Mouse (Mus musculus): ENCODE results near the gene Cdca5.
"Not testable (repeated sequence)": the region's sequence is repeated elsewhere in the genome, so short reads cannot be mapped to it uniquely, and the experiment has no call there.

Cdca5 gene

DNA sequence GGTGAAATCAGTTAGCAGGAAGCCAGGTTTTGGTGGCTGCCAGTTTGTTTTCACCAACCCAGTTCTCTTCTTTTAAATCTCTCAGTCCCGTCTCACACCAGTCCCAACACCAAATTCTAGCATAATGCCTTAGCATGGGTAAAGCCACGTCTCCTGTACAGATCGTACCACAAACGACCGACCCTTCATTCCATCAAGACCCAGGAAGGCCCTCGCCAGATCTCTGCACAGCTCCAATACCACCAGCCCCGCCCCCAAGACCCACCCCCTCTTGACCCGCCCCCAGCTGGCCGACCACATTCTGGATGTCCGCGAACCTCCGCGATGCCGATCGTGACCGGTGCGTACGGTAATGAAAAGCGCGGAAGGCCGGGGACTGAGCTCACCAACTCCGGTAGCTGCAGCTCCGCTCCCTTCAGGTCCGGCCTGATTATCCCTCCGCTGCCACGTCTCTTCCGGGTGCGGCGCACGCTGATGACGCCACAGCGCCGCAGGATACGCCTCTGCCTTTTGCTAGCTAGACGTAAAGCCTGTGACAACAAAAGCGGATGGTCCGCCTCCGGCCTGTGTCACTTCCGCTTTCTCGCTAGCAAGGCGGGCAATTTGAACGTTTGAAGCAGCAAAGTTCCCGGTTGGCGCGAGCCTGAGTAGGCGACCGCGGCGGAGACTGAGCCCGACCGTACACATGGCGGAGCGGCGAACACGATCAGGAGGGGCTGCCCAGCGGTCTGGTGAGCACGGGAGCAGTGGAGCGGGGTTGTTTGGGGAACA is at the start of gene Cdca5, which contains the start of gene Zfpl1:
Cdca5 (plus strand) TSS at position 506 of the 771 bp plus-strand sequence.
Zfpl1 (minus strand) TSS at position 479 of the 771 bp plus-strand sequence.
- in situ Hi-C loops (cut with MboI), result no loop called here

DNA sequence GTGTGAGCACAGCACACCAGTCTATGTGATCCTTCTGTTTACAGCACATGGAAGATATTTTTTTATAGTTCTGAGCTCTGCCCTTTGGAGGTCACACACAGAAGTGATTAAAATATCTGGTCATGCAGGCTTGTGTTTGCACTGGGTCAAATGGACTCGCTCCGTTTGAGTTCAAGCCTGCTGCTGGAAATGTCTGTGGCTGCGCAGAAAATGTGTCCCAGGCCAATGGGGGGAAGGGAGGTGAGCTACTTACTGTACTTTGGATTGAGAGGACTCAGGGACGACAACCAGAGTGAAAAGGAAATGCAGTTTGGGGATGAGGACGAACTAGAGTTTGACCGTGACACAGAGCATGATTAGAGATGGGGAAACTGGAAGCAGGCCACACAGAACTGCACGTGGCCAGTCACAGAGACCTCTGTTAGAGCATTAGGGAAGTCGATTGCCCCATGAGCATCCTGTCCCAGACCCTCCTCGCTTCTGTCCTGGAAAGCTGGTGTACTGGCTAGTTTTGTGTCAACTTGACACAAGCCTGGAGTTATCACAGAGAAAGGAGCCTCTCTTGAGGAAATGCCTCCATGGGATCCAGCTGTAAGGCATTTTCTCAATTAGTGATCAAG is 48.7 kb upstream of the Cdca5 start:
- in situ Hi-C loops (cut with MboI), result no loop called here

GRCm38 (mm10) chr19:6037695-6038094 is 47.1 kb upstream of the Cdca5 start:
- in situ Hi-C loops (cut with MboI), result no loop called here

DNA sequence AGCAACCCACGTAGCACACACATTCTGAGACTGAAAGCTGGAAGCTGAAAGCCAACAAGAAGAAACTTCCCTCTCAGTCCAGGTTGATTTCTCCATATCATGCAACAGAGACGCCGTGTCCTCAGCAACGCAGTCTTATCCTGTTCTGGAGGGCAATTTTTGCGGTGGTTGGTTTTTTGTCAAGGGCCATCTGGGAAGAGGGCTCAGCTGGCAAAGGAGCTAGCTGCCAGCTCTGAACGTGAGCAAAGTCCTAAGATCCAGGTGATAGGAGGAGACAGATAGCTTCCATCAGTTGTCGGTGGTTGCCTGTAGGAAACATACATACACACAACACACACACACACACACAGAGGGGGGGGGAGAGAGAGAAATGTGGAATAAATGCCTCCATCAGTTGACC is 46.5 kb upstream of the Cdca5 start:
- in situ Hi-C loops (cut with MboI), result no loop called here

DNA sequence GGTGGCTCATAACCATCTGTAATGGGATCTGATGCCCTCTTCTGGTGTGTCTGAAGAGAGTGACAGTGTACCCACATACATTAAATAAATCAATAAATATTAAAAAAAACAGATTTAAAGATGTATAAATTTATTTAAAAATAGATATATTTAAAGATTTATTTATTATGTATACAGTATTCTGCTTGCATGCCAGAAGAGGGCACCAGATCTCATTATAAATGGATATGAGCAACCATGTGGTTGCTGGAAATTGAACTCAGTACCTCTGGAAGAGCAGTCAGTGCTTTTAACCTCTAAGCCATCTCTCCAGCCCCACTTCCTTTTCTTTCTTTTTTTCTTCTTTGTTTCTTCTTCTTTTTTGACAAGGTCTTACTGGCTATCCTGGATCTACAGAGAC is 44.8 kb upstream of the Cdca5 start:
- in situ Hi-C loops (cut with MboI), result no loop called here

GRCm38 (mm10) chr19:6042293-6042692 is 42.5 kb upstream of the Cdca5 start:
- in situ Hi-C loops (cut with MboI), result no loop called here

- in situ Hi-C loops (cut with MboI), result not testable (repeated sequence)
Measured at GRCm38 (mm10) chr19:6044102-6044501, 40.7 kb upstream of the Cdca5 start.

DNA sequence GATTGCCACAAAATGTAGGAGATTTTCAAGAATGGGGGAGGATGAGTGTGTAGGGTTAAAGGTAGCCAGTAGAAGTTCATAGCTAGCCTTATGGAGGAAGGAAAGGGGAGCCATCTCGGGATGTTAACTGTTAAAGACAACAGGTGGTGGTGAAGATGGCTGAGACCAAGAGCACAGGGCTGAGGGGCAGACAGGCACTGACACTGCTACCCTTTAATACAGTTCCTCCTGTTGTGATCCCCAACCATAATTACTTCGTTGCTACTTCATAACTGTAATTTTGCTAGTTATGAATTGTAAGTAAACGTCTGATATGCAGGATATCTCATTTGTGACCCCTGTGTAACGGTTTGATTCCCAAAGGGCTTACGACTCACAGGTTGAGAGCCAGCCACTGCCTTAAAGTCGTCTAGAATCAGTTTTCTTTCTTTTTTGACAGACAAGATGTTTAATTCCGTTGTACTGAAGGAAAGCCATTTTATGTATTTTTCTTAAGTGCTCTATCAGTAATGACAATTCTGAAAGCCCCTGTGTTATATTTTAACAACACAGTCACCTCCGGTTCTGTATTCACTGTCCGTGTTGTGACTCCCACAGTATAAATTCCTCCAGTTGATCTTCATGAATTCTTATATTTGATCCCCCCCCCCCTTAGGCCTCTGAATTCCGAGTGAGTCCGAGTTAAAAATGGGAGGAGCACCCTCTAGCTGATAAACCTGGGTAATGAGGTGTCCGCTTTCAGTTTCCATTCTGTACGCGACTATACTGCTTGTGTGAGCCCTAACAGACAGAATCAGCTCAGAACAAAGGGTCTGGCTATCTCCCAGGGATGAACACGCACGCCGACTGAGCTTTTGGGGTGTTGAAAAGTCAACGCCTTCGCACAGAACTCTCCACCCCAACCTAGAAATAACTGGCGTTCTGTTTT is 39.2 kb upstream of the Cdca5 start:
- in situ Hi-C loops (cut with MboI), result no loop called here

DNA sequence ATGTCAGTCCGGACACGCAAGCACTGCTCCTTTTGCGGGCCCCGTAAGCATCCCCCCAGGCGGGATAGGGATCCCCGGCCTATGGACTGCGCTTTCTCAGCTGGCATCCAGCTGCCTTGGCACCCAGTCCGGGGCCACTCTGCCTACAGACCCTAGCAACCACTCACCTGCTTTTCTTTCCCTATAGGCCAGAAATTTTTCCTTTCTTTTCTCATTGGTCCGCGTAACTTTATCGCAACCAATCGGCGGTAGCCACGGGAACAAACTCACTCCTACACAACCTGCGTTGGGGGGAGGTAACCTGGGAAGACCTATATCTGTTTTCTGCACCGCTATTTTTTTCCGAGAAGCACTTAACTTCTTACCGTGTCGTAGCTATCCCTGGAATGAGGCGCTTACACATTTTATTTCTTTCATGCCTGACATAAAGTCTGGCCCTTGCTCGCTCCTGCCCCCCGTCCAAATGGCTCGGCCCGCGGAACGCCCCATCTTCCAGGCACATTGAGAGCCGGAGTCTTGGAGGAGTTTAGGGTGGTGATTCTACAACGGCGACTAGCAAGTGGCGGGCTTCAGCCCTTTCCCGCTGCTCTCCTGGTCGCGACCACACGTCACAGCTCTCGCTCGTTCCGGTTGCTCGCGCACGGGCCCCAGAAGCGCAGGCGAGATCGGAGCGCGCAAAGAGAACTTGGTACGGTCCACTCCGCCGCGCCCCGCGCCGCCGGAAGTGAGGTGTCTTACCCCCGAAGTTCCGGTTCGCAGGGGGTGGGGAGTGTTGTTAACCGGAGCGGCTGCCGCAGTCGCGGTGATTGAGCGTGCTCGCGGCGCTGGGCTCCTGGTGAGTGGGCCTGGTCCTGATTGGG is 38.3 kb upstream of the Cdca5 start, which contains the start of gene Syvn1:
Syvn1 (plus strand) TSS at position 283 of the 860 bp plus-strand sequence.
- in situ Hi-C loops (cut with MboI), result no loop called here

DNA sequence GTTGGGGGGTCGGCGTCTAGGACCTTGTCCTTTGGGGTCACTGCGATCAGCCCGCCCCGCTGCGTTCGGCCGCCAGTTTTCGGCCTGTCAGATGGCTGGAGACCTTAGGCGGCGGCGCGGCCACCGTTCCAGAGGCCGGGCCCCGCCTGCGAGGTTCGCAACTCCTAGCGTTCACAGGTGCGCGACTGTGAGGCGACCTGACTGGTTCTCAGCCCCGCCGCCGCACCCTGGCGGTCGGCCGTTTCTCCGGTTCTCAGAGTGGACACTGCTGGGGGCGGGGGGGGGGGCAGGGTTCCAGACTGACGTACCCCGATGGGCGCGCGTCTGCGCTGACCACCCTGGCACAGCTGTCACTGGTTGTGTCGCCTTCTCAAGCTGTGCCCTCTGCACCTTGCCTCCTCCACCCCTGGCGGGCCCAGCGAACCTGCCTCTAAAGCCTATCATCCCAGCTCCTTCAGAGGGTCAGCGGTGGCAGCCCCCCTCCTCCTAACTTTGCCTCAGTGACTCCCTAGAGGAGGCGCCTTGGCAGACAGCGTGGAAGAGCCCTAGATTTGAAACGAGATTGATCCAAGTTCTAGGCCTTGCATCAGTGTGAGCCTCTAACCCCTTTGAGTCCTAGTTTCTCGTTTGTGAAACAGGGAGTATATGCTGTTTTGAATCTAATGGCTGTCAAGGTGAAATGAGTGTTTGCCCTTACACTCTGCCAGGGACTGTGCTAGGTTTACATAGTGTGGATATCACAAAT is 37.5 kb upstream of the Cdca5 start:
- in situ Hi-C loops (cut with MboI), result no loop called here

DNA sequence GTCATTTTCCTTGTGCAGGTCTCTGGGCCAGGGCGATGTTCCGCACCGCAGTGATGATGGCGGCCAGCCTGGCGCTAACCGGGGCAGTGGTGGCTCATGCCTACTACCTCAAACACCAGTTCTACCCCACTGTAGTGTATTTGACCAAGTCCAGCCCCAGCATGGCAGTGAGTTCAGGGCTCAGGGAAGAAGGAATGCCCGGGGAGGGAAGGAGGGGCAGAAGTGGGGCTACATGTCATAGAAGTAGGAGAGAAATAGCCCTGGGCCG is 37.0 kb upstream of the Cdca5 start:
- in situ Hi-C loops (cut with MboI), result no loop called here

DNA sequence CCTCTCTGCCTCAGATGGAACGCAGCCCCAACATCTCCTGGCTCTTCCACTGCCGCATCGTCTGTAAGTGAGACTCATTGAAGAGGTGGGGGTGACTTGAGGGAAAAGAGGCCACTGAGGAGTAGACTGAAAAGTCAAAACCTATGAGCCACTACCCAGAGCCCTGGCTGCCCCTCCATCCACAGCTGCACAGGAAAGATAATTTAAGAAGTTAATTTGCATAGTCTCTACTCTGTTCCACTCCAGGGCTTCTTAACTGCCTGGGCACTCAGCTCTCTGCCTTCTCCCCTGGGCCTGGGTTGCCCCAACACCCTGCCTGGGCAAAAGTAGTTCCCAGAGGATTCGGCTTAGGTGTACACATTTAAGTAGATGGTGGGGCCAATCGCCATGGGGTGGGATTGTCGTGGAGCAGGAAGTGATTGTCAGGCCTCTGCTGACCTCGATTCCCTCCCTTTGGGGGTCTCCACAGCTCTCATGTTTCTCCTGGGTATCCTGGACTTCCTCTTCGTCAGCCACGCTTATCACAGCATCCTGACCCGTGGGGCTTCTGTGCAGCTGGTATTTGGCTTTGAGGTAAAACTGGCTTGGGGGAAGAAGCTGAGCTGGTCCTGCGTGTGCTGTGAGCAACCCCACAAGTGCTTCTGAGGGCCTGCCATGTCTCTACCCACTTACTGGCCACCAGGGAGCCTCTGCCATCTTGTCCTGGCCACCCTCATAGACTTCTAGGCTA is 35.9 kb upstream of the Cdca5 start:
- in situ Hi-C loops (cut with MboI), result no loop called here

DNA sequence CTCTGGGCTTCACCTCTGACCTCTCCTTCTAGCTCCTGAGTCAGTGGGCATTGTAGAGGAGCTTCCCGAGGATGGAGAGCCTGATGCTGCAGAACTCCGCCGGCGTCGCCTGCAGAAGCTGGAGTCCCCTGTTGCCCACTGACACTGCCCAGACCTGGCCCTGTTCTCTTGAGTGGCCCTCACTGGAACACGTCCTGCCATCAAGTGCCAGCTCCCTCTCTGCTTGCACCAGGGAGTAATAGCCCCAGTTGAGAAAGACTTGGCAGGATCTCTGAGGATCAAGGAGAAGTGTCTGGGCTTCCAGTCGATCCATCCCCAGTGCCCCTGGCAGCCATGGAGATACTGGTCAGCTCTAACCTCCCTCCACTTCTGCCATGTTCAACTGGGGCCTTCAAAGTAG is 32.3 kb upstream of the Cdca5 start:
- in situ Hi-C loops (cut with MboI), result no loop called here

GRCm38 (mm10) chr19:6054296-6054695 is 30.5 kb upstream of the Cdca5 start:
- in situ Hi-C loops (cut with MboI), result no loop called here

DNA sequence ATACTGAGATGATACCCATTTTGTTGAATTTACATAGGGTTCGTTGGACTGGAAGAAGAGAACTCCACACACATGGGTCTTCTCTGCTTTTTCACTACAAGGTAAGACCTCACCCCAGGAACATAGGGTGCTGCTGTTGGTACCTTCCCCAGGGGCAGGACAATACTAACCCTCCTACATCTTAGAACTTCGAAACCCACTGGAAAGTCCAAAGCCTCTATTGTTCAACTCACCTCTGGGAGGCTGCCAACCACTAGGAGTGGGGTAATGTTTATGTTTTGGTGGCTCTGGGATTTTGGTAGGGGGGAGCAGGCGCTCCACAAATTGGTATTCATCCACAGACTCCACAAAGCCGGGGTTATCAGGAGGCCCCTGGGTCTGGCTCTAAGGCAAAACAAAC is 28.1 kb upstream of the Cdca5 start:
- in situ Hi-C loops (cut with MboI), result no loop called here

GRCm38 (mm10) chr19:6057313-6058096 is 27.3 kb upstream of the Cdca5 start, which contains the start of the genes Mrpl49 and Fau:
Gene Mrpl49 (minus strand): TSS chr19:6057785.
Gene Fau (plus strand): TSS chr19:6057844.
- in situ Hi-C loops (cut with MboI), result no loop called here

DNA sequence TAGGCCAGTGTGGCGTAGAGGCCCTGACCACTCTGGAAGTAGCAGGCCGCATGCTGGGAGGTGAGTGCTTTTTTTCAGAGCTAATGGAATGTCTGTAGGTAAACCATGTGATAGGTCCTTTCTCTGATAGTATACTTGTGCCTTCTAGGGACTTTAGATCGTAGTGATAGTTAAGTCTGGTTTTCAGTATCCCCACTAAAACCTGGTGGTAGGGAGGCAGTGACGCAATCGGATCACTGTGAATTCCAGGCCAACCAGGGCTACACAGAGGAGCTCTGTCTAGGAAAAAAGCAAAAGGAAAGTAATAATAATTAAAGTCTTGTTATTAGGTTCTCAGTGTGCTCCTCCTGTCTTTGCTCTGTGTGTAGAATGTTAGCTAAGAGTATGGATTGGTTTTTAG is 26.3 kb upstream of the Cdca5 start:
- in situ Hi-C loops (cut with MboI), result no loop called here

DNA sequence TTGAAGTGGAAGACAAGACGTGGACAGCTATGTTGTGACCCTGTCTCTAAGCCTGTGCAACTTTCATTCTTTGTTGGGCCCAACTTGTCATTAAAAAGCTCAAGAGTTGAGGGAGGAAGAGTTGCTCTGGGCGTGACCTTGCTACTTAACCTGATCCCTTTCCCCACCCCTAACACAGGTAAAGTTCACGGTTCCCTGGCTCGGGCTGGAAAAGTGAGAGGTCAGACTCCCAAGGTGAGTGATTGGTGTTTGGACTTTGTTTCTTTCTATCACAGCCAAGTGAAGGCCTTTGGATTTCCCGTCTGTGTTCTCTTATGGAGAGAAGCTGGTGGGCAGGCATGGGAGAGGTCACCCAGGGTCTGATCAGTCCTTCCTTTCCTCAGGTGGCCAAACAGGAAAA is 25.8 kb upstream of the Cdca5 start:
- in situ Hi-C loops (cut with MboI), result no loop called here

- in situ Hi-C loops (cut with MboI), result no loop called here
Measured at GRCm38 (mm10) chr19:6061021-6061533, 23.7 kb upstream of the Cdca5 start, which contains the start of gene Znhit2. Gene Znhit2 (plus strand): TSS chr19:6061192.

Measured in mature B cell (primary cell).